Mouse (Mus musculus) heart, postnatal 0 days (tissue): ENCODE data around the gene Gab1. TPM values are rescaled to one million over a fixed set of nuclear protein-coding genes. Genes with fewer than 3 reads are reported as not detected.

Experiments used
- ATAC-seq: fragments of 200-750 bp; cut with Nextera tagmentation; 2 replicates; pipeline ENCODE4 v1.8.0; 2017; ENCODE audit warnings: low read depth, moderate number of reproducible peaks, moderate library complexity; ENCODE audit not compliant: insufficient read depth
- DNase-seq: peaks from one replicate; pipeline ENCODE4 v3.0.0-alpha.2; 2016; ENCODE audit warnings: low spot score
- H3K27ac ChIP-seq: fragments of 300-500 bp; sonication (generic); 2 replicates; pipeline ENCODE4 v1.5.1; 2014; ENCODE audit warnings: low read depth, mild to moderate bottlenecking
- H3K27me3 ChIP-seq: fragments of 300-500 bp; sonication (generic); 2 replicates; pipeline ENCODE4 v1.6.1; 2014; ENCODE audit warnings: low read length, mixed read lengths; ENCODE audit not compliant: control insufficient read depth, insufficient read depth
- H3K36me3 ChIP-seq: fragments of 300-500 bp; sonication (generic); replicated peaks from 2 replicates; pipeline ENCODE4 v1.6.1; 2014; ENCODE audit warnings: low read length, mixed read lengths; ENCODE audit not compliant: control insufficient read depth, insufficient read depth
- H3K4me1 ChIP-seq: fragments of 300-500 bp; sonication (generic); 2 replicates; pipeline ENCODE4 v1.6.1; 2014; ENCODE audit warnings: antibody characterized with exemption; ENCODE audit not compliant: control insufficient read depth, insufficient read depth
- H3K4me2 ChIP-seq: fragments of 300-500 bp; sonication (generic); 2 replicates; pipeline ENCODE4 v1.6.1; 2014; ENCODE audit warnings: low read depth, mild to moderate bottlenecking, low read length, moderate library complexity
- H3K4me3 ChIP-seq: fragments of 300-500 bp; sonication (generic); 2 replicates; pipeline ENCODE4 v1.5.1; 2014; ENCODE audit warnings: low read depth, low read length
- H3K9ac ChIP-seq: fragments of 300-500 bp; sonication (generic); replicated peaks from 2 replicates; pipeline ENCODE4 v1.6.1; 2014; ENCODE audit warnings: low read depth, low read length, mixed read lengths
- H3K9me3 ChIP-seq: fragments of 300-500 bp; sonication (generic); replicated peaks from 2 replicates; pipeline ENCODE4 v1.6.1; 2016; ENCODE audit warnings: low read length; ENCODE audit not compliant: control insufficient read depth
- CTCF ChIP-seq: IDR thresholded peaks from 2 replicates; pipeline ENCODE4 v1.5.1; 2016; ENCODE audit warnings: antibody characterized with exemption, control low read depth, low read depth
- EP300 ChIP-seq: IDR thresholded peaks from 2 replicates; pipeline ENCODE4 v1.6.1; 2016; ENCODE audit warnings: antibody characterized with exemption, low read depth
- WGBS: fragments of 180-500 bp; shearing (Covaris S2); extraction: QIAGEN DNeasy Blood & Tissue Kit; methylation state at CpG from one replicate; pipeline ENCODE4 v1.1.7; 2014; 5-methylcytosine and 5-hydroxymethylcytosine counted together
- polyA plus RNA-seq: library from polyadenylated mRNA; unstranded; fragments of >200 nt; fragmentation: Nextera tagmentation; extraction: Ambion mirVana; gene quantifications from 2 replicates; pipeline ENCODE4 v1.2.1, GENCODE M21; 2015
- total RNA-seq: library from RNA; depleted of rRNA; stranded (reverse); fragments of >200 nt; gene quantifications from 2 replicates; pipeline ENCODE4 v1.2.3, GENCODE M21; 2014; ENCODE audit warnings: low replicate concordance

Gene Gab1
- total and polyA plus RNA-seq, 2 experiments from 2014 or later: 18.8 to 54.0 TPM

- no peaks in the 10 kb centered on the region for H3K9me3 ChIP-seq
Observed at GRCm38 (mm10) chr8:80918531-80918930, 38.2 kb upstream of the Gab1 start.

GRCm38 (mm10) chr8:80916463-80917235 lies 36.3 kb upstream of the Gab1 start:
- no peaks in the 10 kb centered on the region for H3K9me3 ChIP-seq
- DNase-seq (no peak), ATAC-seq (no peak)
- H3K4me2 ChIP-seq: no peak overlapping the region
- 62% methylated on average over 11 of the region's 11 CpGs for WGBS
- H3K36me3 ChIP-seq: no peaks in the 10 kb centered on the region
- no peak overlapping the region for H3K4me3 ChIP-seq
- H3K9ac ChIP-seq: no peak overlapping the region
- H3K4me1 ChIP-seq: no peaks in the 10 kb centered on the region
- H3K27ac ChIP-seq: no peak overlapping the region; the same call in 1 of the 2 replicates
- no peak for TF ChIP-seq EP300
- TF ChIP-seq CTCF: no peak
- no peaks in the 10 kb centered on the region for H3K27me3 ChIP-seq

More at GRCm38 (mm10) chr8:80918531-80918930, 38.2 kb upstream of the Gab1 start:
- 88% methylated on average over 6 of the region's 6 CpGs for WGBS
- Histone ChIP-seq H3K4me2 (no peak overlapping the region), H3K27me3 (no peaks in the 10 kb centered on the region), H3K36me3 (no peaks in the 10 kb centered on the region), H3K4me1 (no peaks in the 10 kb centered on the region), H3K27ac (no peak overlapping the region), H3K9ac (no peak overlapping the region), H3K4me3 (no peak overlapping the region)
- ATAC-seq: no peak
- no peak for TF ChIP-seq CTCF
- no peak for TF ChIP-seq EP300
- DNase-seq: no peak

- peak overlapping the region; percentile 52; the same call in 1 of the 2 replicates for H3K27ac ChIP-seq
Observed at GRCm38 (mm10) chr8:80913016-80913748, 32.9 kb upstream of the Gab1 start.

GRCm38 (mm10) chr8:80911400-80911799 lies 31.1 kb upstream of the Gab1 start:
- H3K36me3 ChIP-seq: no peaks in the 10 kb centered on the region
- 79% methylated on average over 5 of the region's 5 CpGs for WGBS
- TF ChIP-seq CTCF: no peak
- TF ChIP-seq EP300: no peak
- ATAC-seq (no peak), DNase-seq (no peak)
- no peak overlapping the region for H3K4me2 ChIP-seq
- H3K27me3 ChIP-seq: no peaks in the 10 kb centered on the region
- no peak overlapping the region for H3K9ac ChIP-seq
- no peaks in the 10 kb centered on the region for H3K9me3 ChIP-seq
- no peak overlapping the region for H3K27ac ChIP-seq
- 0 out of 2 replicates have a peak, but pooled peaks cover 4% of the 10 kb centered on the region for H3K4me1 ChIP-seq
- H3K4me3 ChIP-seq: no peak overlapping the region

More at GRCm38 (mm10) chr8:80913016-80913748, 32.9 kb upstream of the Gab1 start:
- Histone ChIP-seq H3K4me1 (0 out of 2 replicates have a peak, but pooled peaks cover 4% of the 10 kb centered on the region), H3K4me3 (no peak overlapping the region), H3K4me2 (no peak overlapping the region), H3K9me3 (no peaks in the 10 kb centered on the region), H3K27me3 (no peaks in the 10 kb centered on the region), H3K36me3 (no peaks in the 10 kb centered on the region), H3K9ac (no peak overlapping the region)
- TF ChIP-seq CTCF (no peak), EP300 (no peak)
- 94% methylated on average over 1 of the region's 1 CpGs for WGBS
- DNase-seq: peak; percentile 74
- peak; percentile 74 for ATAC-seq

- WGBS: 39% methylated on average over 6 of the region's 6 CpGs
Observed at GRCm38 (mm10) chr8:80908262-80908907, 28.1 kb upstream of the Gab1 start.

More at GRCm38 (mm10) chr8:80908262-80908907, 28.1 kb upstream of the Gab1 start:
- no peaks in the 10 kb centered on the region for H3K36me3 ChIP-seq
- H3K4me1 ChIP-seq: 0 out of 2 replicates have a peak, but pooled peaks cover 4% of the 10 kb centered on the region
- TF ChIP-seq EP300 (peak; percentile 63; the same call in 1 of the 2 replicates), CTCF (no peak)
- no peaks in the 10 kb centered on the region for H3K27me3 ChIP-seq
- DNase-seq (peak; percentile 44), ATAC-seq (peak; percentile 61)
- H3K27ac ChIP-seq: peak overlapping the region; percentile 14; the same call in 1 of the 2 replicates
- no peak overlapping the region for H3K4me3 ChIP-seq
- no peaks in the 10 kb centered on the region for H3K9me3 ChIP-seq
- no peak overlapping the region for H3K9ac ChIP-seq
- H3K4me2 ChIP-seq: no peak overlapping the region
